Comparison of ENCODE assay signal across 8 mouse cellular contexts in the genomic region with DNA sequence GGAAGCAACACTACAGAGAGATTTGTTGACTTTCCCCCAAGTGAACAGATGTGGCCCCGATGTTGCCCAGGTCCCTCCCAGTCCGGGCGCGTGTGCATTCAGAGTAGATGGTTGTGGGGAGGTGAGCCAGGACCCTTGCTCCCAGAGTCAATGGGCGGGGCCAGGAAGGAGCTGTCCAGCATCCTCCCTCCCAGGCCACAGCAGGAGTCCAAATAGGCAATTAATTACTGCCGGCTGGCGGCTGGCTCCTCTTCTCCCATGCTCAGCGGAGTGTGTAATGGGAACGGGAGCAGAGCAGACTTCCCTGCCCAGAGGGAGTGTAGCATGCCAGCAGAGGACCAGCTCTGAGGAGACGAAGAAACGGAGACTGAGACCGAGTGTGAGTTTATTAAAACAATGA. TPM values are rescaled to one million over a fixed set of nuclear protein-coding genes. Genes with fewer than 3 reads are reported as not detected.
DNase-seq lines count a peak whose midpoint lies in the region; ATAC-seq and TF ChIP-seq lines count a peak whose summit lies in the region.

No protein-coding gene starts in this region.

- peaks cover 8% of the 10 kb centered on the region; the same call in 1 of the 2 replicates for H3K27me3 ChIP-seq in hindbrain, embryonic 16.5 days (replicated peaks; ENCODE audit: control insufficient read depth, insufficient read depth, low read length)
- no peaks in the 10 kb centered on the region for H3K27me3 ChIP-seq in midbrain, embryonic 11.5 days (ENCODE audit: control insufficient read depth, insufficient read depth, low read length)

- intact Hi-C loops in gastrocnemius, adult 2 months (cut with DNase I) = no loop called here

- H3K9me3 ChIP-seq in hindbrain, embryonic 16.5 days (ENCODE audit: control insufficient read depth, low read length) = no peaks in the 10 kb centered on the region
- no peaks in the 10 kb centered on the region for H3K9me3 ChIP-seq in midbrain, embryonic 11.5 days (ENCODE audit: control insufficient read depth, low read length)

- H3K4me1 ChIP-seq in hindbrain, embryonic 16.5 days (ENCODE audit: control insufficient read depth, insufficient read depth, low read depth, low read length) = peaks cover 11% of the 10 kb centered on the region
- H3K4me1 ChIP-seq in midbrain, embryonic 11.5 days (ENCODE audit: control insufficient read depth, insufficient read depth, low read length) = peaks cover 5% of the 10 kb centered on the region

- peak overlapping the region; percentile 56 for H3K27ac ChIP-seq in hindbrain, embryonic 16.5 days (ENCODE audit: low read depth, low read length)
- H3K27ac ChIP-seq in midbrain, embryonic 11.5 days (ENCODE audit: low read depth, low read length) = no peak overlapping the region
- no peak overlapping the region for H3K27ac ChIP-seq in gastrocnemius, adult 2 months

- peak overlapping the region; percentile 44 for H3K4me2 ChIP-seq in hindbrain, embryonic 16.5 days (ENCODE audit: low read length)
- peak overlapping the region; percentile 23; the same call in 1 of the 2 replicates for H3K4me2 ChIP-seq in midbrain, embryonic 11.5 days

- no peak for TF ChIP-seq CTCF in gastrocnemius, adult 2 months (IDR thresholded peaks at IDR 0.05)

- 1% methylated on average over 12 of the region's 12 CpGs for WGBS in hindbrain, embryonic 16.5 days
- under 1% methylated on average over 12 of the region's 12 CpGs for WGBS in midbrain, embryonic 11.5 days

- peak overlapping the region; percentile 13 for H3K4me3 ChIP-seq in hindbrain, embryonic 16.5 days (ENCODE audit: low read length)
- no peak overlapping the region for H3K4me3 ChIP-seq in midbrain, embryonic 11.5 days (ENCODE audit: low read depth, low read length)
- H3K4me3 ChIP-seq in gastrocnemius, adult 2 months = no peak overlapping the region

- ATAC-seq in hindbrain, embryonic 16.5 days = peak; percentile 88
- peak; percentile 80 for ATAC-seq in midbrain, embryonic 11.5 days (ENCODE audit: low FRiP score)
- no peak for ATAC-seq in monocyte, adult 5-6 weeks (replicated peaks; ENCODE audit: insufficient number of reproducible peaks, low FRiP score, low TSS enrichment, poor library complexity, severe bottlenecking)

- peak overlapping the region; percentile 45; the same call in 1 of the 2 replicates for H3K9ac ChIP-seq in hindbrain, embryonic 16.5 days (ENCODE audit: low read depth, low read length)
- no peak overlapping the region for H3K9ac ChIP-seq in midbrain, embryonic 11.5 days (ENCODE audit: low read length)

- no peaks in the 10 kb centered on the region for H3K36me3 ChIP-seq in hindbrain, embryonic 16.5 days (ENCODE audit: control insufficient read depth, insufficient read depth, low read length)
- H3K36me3 ChIP-seq in midbrain, embryonic 11.5 days (ENCODE audit: control insufficient read depth, insufficient read depth, low read length) = no peaks in the 10 kb centered on the region

- peak; percentile 44 for DNase-seq in adrenal gland, postnatal 10 days
- DNase-seq in adrenal gland, adult 18-20 months (ENCODE audit: low spot score in 2 of 2) = no peak
- DNase-seq in ES-CJ7 (ENCODE audit: low read depth, low spot score) = peak; percentile 68
- DNase-seq in embryo, embryonic 10.5 days (ENCODE audit: low spot score) = peak; percentile 89
- DNase-seq in midbrain, embryonic 11.5 days (ENCODE audit: low spot score, missing footprints) = peak; percentile 89
- DNase-seq in gastrocnemius, adult 2 months = no peak

RNA-seq across cellular contexts. Expression of a gene that starts 15.5 kb away (rescaled TPM):
- not detected for total RNA-seq in adrenal gland, postnatal 10 days (2021)
- not detected for total RNA-seq in adrenal gland, adult 18-20 months (2021)
- 10.4 and 15.0 TPM in 2 replicates for polyA plus RNA-seq in hindbrain, embryonic 16.5 days (2015; fragmentation: Nextera tagmentation; extraction: Ambion mirVana)
- 1.9 and 2.3 TPM in 2 replicates for polyA plus RNA-seq in midbrain, embryonic 11.5 days (2014; fragmentation: Nextera tagmentation; extraction: Ambion mirVana)
- total RNA-seq in monocyte, adult 5-6 weeks (2017) = not detected in 3 replicates
- total RNA-seq in gastrocnemius, adult 2 months (2021) = not detected

RNA-seq across cellular contexts. Expression of a gene that starts 29.6 kb away (rescaled TPM):
- total RNA-seq in adrenal gland, postnatal 10 days (2021) = 10 to 100 TPM; 10.7 to 12.7 TPM
- 10 to 100 TPM; 11.9 to 12.8 TPM for total RNA-seq in adrenal gland, adult 18-20 months (2021)
- 6.2 and 12.0 TPM in 2 replicates for polyA plus RNA-seq in hindbrain, embryonic 16.5 days (2015; fragmentation: Nextera tagmentation; extraction: Ambion mirVana)
- polyA plus RNA-seq in midbrain, embryonic 11.5 days (2014; fragmentation: Nextera tagmentation; extraction: Ambion mirVana) = 15.3 and 16.0 TPM in 2 replicates
- total RNA-seq in monocyte, adult 5-6 weeks (2017) = 22.5 to 30.7 TPM (median 30.6 TPM) in 3 replicates
- 1 to 10 TPM; 4.2 to 4.8 TPM for total RNA-seq in gastrocnemius, adult 2 months (2021)

Comparison
In these comparisons a context has a peak if more than half of its experiments do, and no peak if none do; other contexts are left out.
1. DNase-seq: peak in adrenal gland, postnatal 10 days (single experiment), ES-CJ7 (single experiment), embryo, embryonic 10.5 days (single experiment) and midbrain, embryonic 11.5 days (single experiment); none in adrenal gland, adult 18-20 months (0 of 2) and gastrocnemius, adult 2 months (single experiment).